Mouse (Mus musculus) c-Kit-negative CD71-positive TER-119-positive erythroid progenitor cells, embryonic 14.5 days (primary cell): ENCODE data around the gene Stpg3.

Experiments used
- DNase-seq: peaks from one replicate; pipeline ENCODE4 v3.0.0-alpha.2; 2013; ENCODE audit warnings: low read depth, low spot score

Stpg3 gene

GRCm38 (mm10) chr2:25236614-25237013, 22.2 kb upstream of the Stpg3 start, which contains the start of gene Rnf224:
Gene Rnf224 (minus strand): TSS chr2:25236787.
- DNase-seq = no peak

DNA sequence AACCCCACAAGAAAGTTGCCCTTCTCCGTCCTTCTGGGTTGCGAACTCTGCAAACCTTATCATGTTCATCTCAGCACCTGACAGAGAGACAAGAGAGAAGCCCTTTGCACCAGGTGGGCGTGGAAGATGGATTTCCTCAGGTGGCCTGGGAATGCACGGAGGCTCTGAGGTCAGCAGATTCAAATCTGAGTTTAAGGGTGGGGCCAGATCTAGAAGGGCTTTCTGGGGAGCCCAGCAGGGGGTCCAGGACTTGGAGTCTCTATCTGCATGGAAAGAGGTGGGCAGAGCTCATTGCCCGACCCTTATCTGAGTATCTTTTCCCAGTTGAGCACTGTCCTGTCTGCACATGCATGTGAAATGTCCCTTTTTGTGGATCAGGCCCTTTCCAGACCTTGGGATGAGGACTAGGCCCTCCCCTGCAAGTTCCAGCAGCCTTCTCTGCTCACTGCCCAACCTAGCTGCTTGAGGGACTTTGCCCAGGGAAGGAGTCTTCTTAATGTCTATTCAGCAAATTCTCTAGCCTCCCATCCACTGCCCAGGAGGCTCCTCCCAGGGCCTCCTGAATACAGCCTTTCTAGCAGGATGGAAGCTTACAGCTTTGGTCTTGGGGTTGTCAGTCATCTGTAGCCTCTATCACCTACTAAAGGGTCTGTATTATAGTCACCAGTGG, 20.2 kb upstream of the Stpg3 start:
- DNase-seq = no peak

DNA sequence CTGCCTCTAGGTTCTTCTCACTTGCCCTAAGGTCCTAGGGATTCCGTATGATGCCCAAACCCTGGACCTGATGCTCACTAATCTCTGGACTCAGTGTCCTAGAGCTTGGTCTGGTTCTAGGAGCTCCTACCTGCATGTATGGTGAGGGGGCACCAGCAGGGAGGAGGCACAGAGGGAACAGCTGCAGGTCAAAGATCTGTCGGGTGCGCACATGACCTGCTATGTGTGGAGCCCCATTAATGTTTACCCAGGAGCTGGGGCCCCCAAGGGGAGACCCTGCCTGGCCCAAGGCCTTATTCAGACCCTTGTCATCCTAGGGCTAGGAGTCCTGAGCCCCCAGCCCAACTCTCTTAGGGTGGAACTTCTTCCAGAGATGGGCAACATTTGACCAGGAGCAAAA, 19.6 kb upstream of the Stpg3 start, which contains the start of gene Slc34a3:
Gene Slc34a3 (minus strand): TSS at position 315 of the 400 bp plus-strand sequence.
- no peak for DNase-seq

DNA sequence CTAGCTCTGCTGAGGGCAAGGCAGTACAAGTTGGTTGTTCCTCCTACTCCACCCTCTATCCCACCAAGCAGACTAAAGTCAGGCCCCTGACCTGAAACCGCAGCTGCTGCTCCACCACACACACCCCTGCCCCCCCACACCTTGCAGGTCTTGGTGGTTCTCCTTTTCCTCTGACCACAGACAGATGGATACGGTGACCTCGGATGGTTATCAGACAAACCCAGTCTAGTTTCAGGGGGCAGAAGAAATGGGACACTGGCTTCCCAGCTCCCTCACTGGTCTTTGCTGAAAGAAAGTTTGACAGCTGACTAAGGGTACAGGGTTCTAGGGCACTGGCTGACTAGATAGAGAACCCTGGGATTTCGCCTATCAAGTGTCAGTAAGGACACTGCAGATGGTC, 19.0 kb upstream of the Stpg3 start:
- no peak for DNase-seq

DNA sequence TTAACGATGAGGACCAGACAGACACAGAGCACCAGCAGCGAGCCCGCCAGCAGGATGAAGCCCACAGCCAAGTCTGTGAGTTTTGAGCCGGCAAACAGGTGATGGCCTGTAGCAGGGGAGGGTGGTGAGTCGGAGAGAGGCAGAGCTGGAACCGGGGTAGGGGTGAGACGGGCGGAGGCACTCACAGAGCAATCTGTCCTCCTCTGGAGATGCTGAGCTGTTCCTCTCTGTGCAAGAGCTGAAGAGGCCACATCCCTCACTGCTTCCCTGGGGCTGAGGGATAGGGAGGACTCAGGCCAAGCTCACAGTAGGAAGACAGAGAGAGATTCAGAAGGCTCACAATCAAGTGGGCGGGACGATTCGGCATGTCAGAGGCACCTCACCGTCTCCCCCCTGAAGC, 16.6 kb upstream of the Stpg3 start:
- no peak for DNase-seq

DNA sequence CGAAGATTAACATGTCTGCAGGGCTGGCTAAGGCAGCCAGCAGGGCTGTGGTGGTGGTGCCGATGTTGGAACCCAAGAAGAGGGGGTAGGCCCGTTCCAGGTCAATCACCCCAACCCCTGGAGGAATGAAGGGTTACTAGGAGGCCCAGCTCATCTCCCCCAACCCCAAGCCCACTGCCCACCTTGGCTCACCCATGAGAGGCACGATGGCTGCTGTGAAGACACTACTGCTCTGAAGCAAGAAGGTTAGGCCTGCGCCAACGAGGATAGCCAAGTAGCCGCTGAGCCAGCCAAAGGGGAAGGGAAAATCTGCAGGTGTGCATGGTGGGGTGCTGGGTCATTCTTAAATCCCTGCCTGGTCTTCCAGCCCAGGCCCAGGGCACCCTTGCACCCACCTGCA, 16.1 kb upstream of the Stpg3 start:
- no peak for DNase-seq

DNA sequence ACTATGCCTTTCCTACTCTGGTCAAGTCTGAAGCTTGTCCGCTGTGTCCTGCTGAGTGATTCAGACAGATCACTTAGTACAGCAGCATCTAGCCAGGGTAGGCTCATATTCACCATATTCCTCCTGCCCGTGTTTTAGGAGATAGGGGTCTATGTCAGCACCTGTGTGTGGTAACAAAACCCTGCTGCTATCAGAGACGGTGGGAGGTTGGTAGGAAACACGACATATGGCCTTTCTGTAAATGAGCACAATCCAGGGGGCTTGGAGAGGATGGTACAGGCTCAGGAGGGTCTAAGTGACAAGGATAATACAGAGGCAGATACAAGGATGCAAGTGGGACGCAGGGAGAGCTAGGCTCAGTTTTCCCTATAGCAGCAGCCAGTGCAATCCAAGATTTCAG, 15.1 kb upstream of the Stpg3 start:
- no peak for DNase-seq

DNA sequence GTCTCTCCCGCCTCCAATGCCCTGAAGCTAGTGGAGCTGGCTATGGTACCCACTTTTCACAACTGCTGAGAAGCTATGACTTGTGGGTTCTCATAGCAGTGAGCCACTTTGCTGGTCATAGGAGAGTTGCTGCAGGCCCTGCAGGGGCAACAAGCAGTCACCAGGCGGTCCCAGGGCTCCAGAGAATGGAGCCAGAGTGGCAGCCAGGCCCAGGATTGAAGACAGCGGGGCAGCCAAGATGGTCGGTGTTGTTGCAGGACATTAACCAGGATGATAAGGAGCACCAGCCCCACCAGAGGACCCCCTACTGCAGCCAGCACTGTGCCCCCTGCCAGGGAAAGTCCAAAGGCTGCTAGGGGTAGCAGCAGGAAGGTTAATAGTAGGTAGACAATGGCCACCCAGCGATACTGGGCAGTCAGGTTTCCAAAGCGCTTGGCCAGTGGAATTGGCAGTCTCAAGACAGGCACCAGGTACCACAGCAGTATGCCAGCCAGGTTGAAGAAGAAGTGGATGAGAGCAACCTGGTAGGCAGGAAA, 14.6 kb upstream of the Stpg3 start:
- DNase-seq = no peak

DNA sequence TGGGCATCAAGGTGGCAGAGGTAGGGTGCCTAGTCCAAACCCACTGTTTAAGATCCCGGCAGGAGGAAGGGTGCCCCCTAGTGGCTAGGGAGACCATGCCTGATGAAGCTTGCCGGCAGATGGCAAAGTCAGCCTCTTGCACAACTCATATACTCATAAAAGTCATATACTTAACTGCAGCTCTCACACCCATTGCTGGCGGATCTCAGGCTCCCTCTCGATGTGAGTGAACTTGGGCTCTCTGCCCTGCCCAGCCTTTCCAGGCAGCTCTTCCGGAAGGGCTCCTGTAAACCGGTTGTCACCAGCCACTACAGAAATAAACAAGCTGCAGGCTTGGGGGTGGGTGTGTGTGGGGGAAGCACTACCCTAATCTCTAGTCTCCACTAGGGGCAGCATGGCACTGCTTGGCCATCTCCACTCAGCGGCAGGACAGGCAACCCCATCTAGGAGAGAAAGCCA, 14.0 kb upstream of the Stpg3 start:
- DNase-seq = peak; percentile 81

DNA sequence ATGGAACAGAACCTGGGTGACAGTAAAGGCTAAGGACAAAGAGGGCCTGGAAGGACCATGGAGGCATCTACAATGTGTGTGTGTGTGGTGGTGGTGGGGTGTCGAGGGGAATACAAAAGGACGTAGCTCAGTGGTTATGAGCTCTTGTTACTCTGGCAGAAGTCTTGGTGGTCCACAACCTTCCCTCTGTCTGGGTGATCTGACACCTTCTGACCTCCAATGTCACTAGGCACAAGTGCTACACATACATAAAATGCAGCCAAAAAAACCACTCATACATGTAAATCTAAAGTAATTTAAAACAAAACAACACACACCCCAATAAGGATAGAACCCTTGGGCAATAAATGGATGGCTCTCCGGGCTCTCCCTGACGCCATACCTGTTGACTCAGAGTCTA, 13.0 kb upstream of the Stpg3 start:
- DNase-seq = no peak

- no peak for DNase-seq
These were observed 12.4 kb upstream of the Stpg3 start for GRCm38 (mm10) chr2:25226864-25227263.

- DNase-seq = no peak
These were observed 11.5 kb upstream of the Stpg3 start for GRCm38 (mm10) chr2:25225811-25226379.

DNA sequence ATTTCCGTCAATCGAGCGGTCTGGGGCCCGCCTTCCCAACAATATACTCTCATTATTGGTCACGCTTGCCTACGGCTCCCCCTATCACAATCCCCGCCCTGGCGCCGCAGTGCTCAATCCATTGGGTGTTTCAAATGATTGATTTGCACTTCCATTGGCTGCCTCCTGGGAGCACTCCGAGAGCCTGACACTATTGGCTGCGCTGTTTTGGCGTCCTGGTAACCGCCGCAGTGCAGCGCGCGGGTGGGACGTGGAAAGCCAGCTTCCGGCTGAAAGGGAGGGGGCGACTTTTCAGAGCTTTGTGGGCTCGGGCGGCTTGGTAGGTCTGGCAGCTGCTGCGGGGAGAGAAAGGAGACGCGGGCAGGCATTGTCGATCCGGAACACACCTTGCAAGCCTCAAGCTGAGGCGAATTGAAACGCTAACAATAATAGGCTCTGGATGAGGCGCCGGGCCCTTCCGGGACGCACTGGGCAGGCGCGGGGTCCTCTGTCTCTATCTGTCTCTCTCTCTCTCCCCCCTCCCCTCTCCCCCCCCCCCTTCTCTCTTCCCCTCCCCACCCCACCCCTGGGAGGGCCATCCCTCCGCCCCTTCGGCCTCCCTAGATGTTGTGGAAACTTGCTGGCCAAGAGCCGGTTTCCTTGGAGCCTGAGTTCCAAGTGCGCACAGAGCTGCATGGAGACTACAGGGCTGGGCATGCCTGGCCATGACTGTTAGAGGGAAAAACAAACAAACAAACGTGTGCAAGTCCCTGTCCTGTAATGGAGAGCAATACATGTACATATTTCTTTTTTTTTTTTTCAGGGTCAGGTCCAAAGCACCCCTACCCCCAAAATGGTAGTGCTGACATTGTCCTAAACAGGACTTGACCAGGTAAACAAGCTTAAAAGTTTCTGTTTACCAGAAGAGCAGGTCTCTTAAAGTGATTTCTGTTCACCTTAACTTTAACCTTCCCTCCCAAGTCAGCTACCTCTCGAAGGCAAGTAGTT, 10.6 kb upstream of the Stpg3 start:
- peak; percentile 98 for DNase-seq

DNA sequence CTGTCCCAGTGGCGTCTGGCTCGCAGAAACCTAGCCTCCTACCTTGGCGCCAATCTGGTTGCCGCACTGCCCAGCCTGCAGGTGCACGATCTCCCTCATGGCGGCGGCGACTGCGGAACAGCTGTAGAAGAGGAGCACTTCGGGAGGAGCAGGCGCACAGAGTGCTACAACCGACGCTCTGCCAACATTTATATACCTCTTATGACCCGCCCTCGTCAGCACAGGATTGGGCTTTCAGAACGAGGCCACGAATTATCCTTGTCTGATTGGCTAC, 10.0 kb upstream of the Stpg3 start, which contains the start of gene Tubb4b:
Gene Tubb4b (minus strand): TSS at position 211 of the 274 bp plus-strand sequence.
- no peak for DNase-seq

- peak; percentile 86 for DNase-seq
These were observed 9.4 kb upstream of the Stpg3 start for GRCm38 (mm10) chr2:25223681-25224491.

GRCm38 (mm10) chr2:25221331-25221772, 6.9 kb upstream of the Stpg3 start:
- no peak for DNase-seq

- no peak for DNase-seq
These were observed 4.0 kb upstream of the Stpg3 start, which contains the start of gene Fam166a for GRCm38 (mm10) chr2:25218445-25218844. Gene Fam166a (plus strand): TSS chr2:25218745.

DNA sequence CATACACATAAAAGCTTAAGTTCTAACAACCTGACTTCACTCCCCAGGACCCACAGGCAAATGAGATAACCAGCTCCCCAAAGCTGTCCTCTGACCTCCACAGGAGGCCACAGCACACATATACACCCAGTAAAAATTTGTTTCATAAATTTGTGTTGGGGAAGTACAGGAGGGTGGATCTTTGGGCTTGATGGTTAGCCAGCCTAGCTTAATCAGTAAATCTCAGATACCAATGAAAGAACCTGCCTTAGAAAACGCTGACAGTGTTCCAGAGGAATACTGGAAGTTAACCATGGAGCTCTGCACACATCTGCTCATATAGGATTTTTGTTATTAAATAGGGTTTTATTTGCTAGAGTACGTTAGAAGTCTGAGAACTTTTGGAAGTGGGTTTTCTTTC, 3.2 kb upstream of the Stpg3 start:
- DNase-seq = no peak

GRCm38 (mm10) chr2:25213266-25213865, 1.1 kb downstream of the Stpg3 start:
- no peak for DNase-seq

DNA sequence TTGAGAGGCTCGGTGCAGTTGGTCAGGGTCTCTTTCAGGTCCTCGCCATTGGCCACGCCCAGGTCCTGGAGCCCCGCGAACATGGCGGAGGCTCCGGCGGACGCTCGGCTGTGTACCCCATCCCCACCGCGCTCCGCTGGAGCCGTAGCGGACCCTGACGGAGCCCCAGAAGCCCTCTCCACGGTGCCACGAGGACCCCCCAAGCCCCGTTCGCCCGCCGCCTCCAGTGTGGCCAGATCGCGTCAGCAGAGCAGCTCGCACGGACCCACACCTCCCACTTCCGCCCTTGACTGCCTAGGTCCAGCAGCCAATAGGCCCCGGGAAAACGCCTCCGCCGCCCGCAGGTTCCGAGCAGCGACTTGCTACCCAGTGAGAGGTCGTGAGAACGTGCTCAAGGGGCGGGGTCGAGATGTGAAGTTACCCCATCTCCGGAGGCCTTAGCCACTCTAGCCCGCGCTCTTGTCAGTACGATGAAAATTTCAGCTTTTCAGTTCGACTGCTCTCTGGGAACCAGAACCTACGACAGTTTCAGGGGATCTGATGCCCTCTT, 3.2 kb downstream of the Stpg3 start, which contains the start of gene Nelfb:
Gene Nelfb (minus strand): TSS at position 369 of the 550 bp plus-strand sequence.
- DNase-seq = peak; percentile 64
